In the genomic region with DNA sequence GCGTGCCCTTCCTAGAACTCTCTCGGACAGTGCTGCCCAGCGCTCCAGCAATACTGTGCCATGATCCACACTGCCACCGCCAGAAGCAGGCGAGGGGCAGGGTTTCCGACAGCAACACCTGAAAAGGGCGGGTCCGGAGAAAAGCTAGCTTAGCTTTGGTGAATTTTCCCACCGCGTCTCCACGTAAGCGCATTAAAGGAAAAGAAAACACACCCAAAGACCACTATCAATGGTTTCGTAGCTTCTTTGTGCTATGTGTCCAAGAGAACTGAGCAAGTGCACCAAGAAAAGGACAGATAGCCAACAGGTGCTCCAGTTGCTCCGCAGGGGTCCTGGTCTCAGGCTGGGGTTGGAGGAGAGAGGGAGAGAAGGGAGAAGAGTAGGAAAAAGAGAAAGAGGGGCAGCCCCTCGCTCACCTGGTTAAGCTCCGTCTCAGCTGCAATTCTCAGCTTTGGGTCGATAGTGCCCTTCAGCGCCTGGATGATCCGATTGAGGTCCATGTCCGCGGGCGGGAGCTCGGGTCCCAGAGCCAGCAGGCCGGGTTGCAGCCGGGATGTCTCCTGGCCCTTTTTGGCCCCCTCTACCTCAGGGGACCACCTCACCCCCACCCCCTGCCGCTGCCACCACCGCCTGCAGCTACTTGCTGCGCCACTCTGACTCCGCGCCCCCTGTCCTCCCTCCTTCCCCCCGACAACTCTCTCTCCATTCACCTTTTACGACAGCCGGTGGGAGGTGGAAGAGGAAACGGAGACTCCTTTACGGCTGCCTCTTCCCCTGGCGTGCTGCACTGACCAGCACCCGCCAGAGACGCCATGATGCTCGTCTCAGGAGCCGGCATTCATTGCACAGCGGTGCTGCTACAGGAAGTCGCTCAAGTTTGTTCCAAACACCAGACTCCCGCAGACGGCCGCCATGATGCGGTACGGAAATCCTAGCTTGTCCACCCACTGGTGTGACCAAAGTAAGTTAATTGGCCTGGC, we compare ENCODE assay signal across 7 mouse cellular contexts. TPM values are rescaled to one million over a fixed set of nuclear protein-coding genes. Genes with fewer than 3 reads are reported as not detected.
DNase-seq lines count a peak whose midpoint lies in the region; ATAC-seq lines count a peak whose summit lies in the region.

Gene Ipo8 (minus strand): TSS at position 720 of the 980 bp plus-strand sequence.

- DNase-seq in adrenal gland, adult 2 months = peak; percentile 93
- DNase-seq in embryo, embryonic 11.5 days (ENCODE audit: low read depth, low spot score) = peak; percentile 87
- peak; percentile 77 to 85 for DNase-seq in gastrocnemius, postnatal 36 days
- peak; percentile 96 to 99 for DNase-seq in left cerebral cortex, postnatal 25 days (ENCODE audit: low spot score in 2 of 2)
- peak; percentile 94 for DNase-seq in midbrain, embryonic 10.5 days (ENCODE audit: low spot score)
- DNase-seq in right cerebral cortex, postnatal 4 days = peak; percentile 82

- peak within 1 kb of the TSS; percentile 76 for H3K9ac ChIP-seq in intestine, embryonic 15.5 days

- no peaks in the 10 kb centered on the region for H3K9me3 ChIP-seq in intestine, embryonic 15.5 days
- 0 out of 2 replicates have a peak, but pooled peaks cover 3% of the 10 kb centered on the region for H3K9me3 ChIP-seq in midbrain, embryonic 10.5 days (replicated peaks)

- H3K27me3 ChIP-seq in intestine, embryonic 15.5 days (replicated peaks) = no peaks in the 10 kb centered on the region
- no peaks in the 10 kb centered on the region for H3K27me3 ChIP-seq in midbrain, embryonic 10.5 days (ENCODE audit: low read depth, poor library complexity, severe bottlenecking)

- H3K4me2 ChIP-seq in intestine, embryonic 15.5 days (replicated peaks) = peak within 1 kb of the TSS; percentile 71

- H3K4me1 ChIP-seq in intestine, embryonic 15.5 days (replicated peaks) = 0 out of 2 replicates have a peak, but pooled peaks cover 3% of the 10 kb centered on the region
- H3K4me1 ChIP-seq in midbrain, embryonic 10.5 days = peaks cover 27% of the 10 kb centered on the region

- WGBS in intestine, embryonic 15.5 days = under 1% methylated on average over 47 of the region's 47 CpGs
- WGBS in midbrain, embryonic 10.5 days = under 1% methylated on average over 47 of the region's 47 CpGs

- H3K4me3 ChIP-seq in intestine, embryonic 15.5 days (replicated peaks) = peak within 1 kb of the TSS; percentile 92
- peak within 1 kb of the TSS; percentile 86 for H3K4me3 ChIP-seq in midbrain, embryonic 10.5 days

- intact Hi-C loops in gastrocnemius, postnatal 36 days (cut with DNase I) = no loop called here
- intact Hi-C loops in left cerebral cortex, postnatal 25 days (cut with DNase I) = loop anchor here (1.0 to 10.0 kb wide), 3 partner anchors 65 to 620 kb away; partner anchors contain the start of genes Caprin2 and Dennd5b

- no peaks in the 10 kb centered on the region for H3K36me3 ChIP-seq in intestine, embryonic 15.5 days
- peaks cover 14% of the 10 kb centered on the region; the same call in 1 of the 2 replicates for H3K36me3 ChIP-seq in midbrain, embryonic 10.5 days

- ATAC-seq in intestine, embryonic 15.5 days = peak; percentile 98

- peak within 1 kb of the TSS; percentile 87 for H3K27ac ChIP-seq in intestine, embryonic 15.5 days
- peak within 1 kb of the TSS; percentile 91 for H3K27ac ChIP-seq in midbrain, embryonic 10.5 days (replicated peaks)

RNA-seq across cellular contexts. Expression of gene Ipo8, which starts in this region (rescaled TPM):
- total RNA-seq in adrenal gland, adult 2 months (2021) = 10 to 100 TPM; 42.1 to 46.8 TPM
- 7.2 and 8.1 TPM in 2 replicates for polyA plus RNA-seq in adrenal gland, adult 2 months (2012; rRNA removed)
- total RNA-seq in gastrocnemius, postnatal 36 days (2021) = 10 to 100 TPM; 16.3 to 17.5 TPM
- polyA plus RNA-seq in intestine, embryonic 15.5 days (2015; fragmentation: Nextera tagmentation; extraction: Ambion mirVana) = 24.1 and 24.4 TPM in 2 replicates
- 10 to 100 TPM; 38.6 to 38.8 TPM for total RNA-seq in left cerebral cortex, postnatal 25 days (2021)
- 29.7 and 30.2 TPM in 2 replicates for polyA plus RNA-seq in midbrain, embryonic 10.5 days (2016; fragmentation: Nextera tagmentation; extraction: Ambion mirVana)

Comparison
In these comparisons a context has a peak if more than half of its experiments do, and no peak if none do; other contexts are left out.
1. Peak in every context shown above with its lines: DNase-seq, ATAC-seq, H3K4me3 ChIP-seq and H3K27ac ChIP-seq.